Mouse (Mus musculus) ovary, postnatal 10 days (tissue): ENCODE data around the gene Agl.
A peak's percentile ranks its signal among the peaks of the same experiment; 100 is the strongest.
"Not testable (repeated sequence)": the region's sequence is repeated elsewhere in the genome, so short reads cannot be mapped to it uniquely, and the experiment has no call there.

Experiments
- DNase-seq: peaks from one replicate; pipeline ENCODE4 v3.0.0; 2022; ENCODE audit warnings: low spot score

Gene Agl

GRCm38 (mm10) chr3:116748391-116749170, 59.4 kb downstream of the Agl start:
- no peak for DNase-seq

- not testable (repeated sequence) for DNase-seq
These were observed 60.3 kb downstream of the Agl start for GRCm38 (mm10) chr3:116747648-116748047.

GRCm38 (mm10) chr3:116740963-116741362, 67.0 kb downstream of the Agl start:
- no peak for DNase-seq

GRCm38 (mm10) chr3:116740106-116740505, 67.9 kb downstream of the Agl start:
- DNase-seq = no peak

GRCm38 (mm10) chr3:116737326-116737731, 70.6 kb downstream of the Agl start:
- DNase-seq = no peak

GRCm38 (mm10) chr3:116729483-116730174, 78.3 kb downstream of the Agl start:
- no peak for DNase-seq

GRCm38 (mm10) chr3:116726807-116727206, 81.2 kb downstream of the Agl start:
- no peak for DNase-seq

- DNase-seq = no peak
These were observed 84.2 kb downstream of the Agl start for GRCm38 (mm10) chr3:116723496-116724481.

GRCm38 (mm10) chr3:116722980-116723379, 85.0 kb downstream of the Agl start:
- DNase-seq = no peak

- DNase-seq = no peak
These were observed 89.0 kb downstream of the Agl start for GRCm38 (mm10) chr3:116718951-116719350.

GRCm38 (mm10) chr3:116713031-116713430, 94.9 kb downstream of the Agl start:
- no peak for DNase-seq

GRCm38 (mm10) chr3:116712436-116712881, 95.5 kb downstream of the Agl start, which contains the start of gene Slc35a3:
Gene Slc35a3 (minus strand): TSS chr3:116712831.
- DNase-seq = peak; percentile 3

- peak; percentile 77 for DNase-seq
These were observed 96.1 kb downstream of the Agl start for GRCm38 (mm10) chr3:116711624-116712435.

- no peak for DNase-seq
These were observed 97.0 kb downstream of the Agl start for GRCm38 (mm10) chr3:116710941-116711340.

- no peak for DNase-seq
These were observed 102.2 kb downstream of the Agl start for GRCm38 (mm10) chr3:116705637-116706204.

- no peak for DNase-seq
These were observed 104.1 kb downstream of the Agl start for GRCm38 (mm10) chr3:116703835-116704234.

- no peak for DNase-seq
These were observed 105.2 kb downstream of the Agl start for GRCm38 (mm10) chr3:116702647-116703272.

- DNase-seq = no peak
These were observed 106.4 kb downstream of the Agl start for GRCm38 (mm10) chr3:116701601-116702000.

GRCm38 (mm10) chr3:116698786-116699185, 109.2 kb downstream of the Agl start:
- DNase-seq = no peak

- no peak for DNase-seq
These were observed 112.3 kb downstream of the Agl start for GRCm38 (mm10) chr3:116695666-116695985.
